Mouse (Mus musculus) gastrocnemius, adult 2 months (tissue): Measurements from ENCODE around the gene Mgst2. TPM values are rescaled to one million over a fixed set of nuclear protein-coding genes. Genes with fewer than 3 reads are reported as not detected.

Experiments
- DNase-seq: peaks from one replicate; pipeline ENCODE4 v3.0.0; 2022
- H3K27ac ChIP-seq: fragments of 200-600 bp; 2 replicates; pipeline ENCODE4 v1.8.1; 2022; ENCODE audit warnings: mild to moderate bottlenecking
- H3K4me3 ChIP-seq: fragments of 200-600 bp; 2 replicates; pipeline ENCODE4 v1.8.1; 2022; ENCODE audit warnings: mild to moderate bottlenecking, moderate library complexity
- CTCF ChIP-seq: fragments of 200-600 bp; IDR thresholded peaks from 2 replicates; pipeline ENCODE4 v1.8.1; 2022; ENCODE audit warnings: antibody characterized with exemption, mild to moderate bottlenecking, moderate library complexity
- intact Hi-C: fragments of 180-260 bp; cut with DNase I; formaldehyde crosslinking; loops from one replicate; pipeline ENCODE4 v1.15.1; 2025
- total RNA-seq, 2 experiments: library from RNA; stranded (reverse); gene quantifications; 2 replicates each; pipeline ENCODE4 v1.2.3; 2021

The Mgst2 gene
- total RNA-seq, 2 experiments from 2014 or later = 0.39 to 0.61 TPM

DNA sequence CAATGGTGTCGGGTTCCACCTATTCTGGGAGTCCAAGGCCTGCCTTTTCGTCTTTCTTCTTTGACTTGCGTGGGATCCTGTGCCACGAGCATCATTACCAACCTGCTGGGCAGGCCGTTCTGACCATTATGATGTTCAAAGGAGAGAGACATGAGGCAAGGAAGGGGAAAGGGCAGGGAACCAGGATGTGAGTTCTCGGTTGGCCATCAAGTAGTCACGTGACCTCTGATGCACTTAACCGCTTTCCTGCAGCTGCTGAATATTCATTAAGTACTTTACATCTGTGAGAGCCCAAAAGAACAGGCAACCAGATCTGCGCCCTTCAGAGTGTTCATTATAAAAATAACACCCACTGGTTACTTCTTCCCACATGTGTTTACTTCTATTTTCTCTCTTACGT, 33.0 kb downstream of the Mgst2 start:
- Histone ChIP-seq H3K4me3 (no peak overlapping the region), H3K27ac (no peak overlapping the region)
- intact Hi-C loops = no loop called here
- no peak for TF ChIP-seq CTCF
- DNase-seq = no peak

DNA sequence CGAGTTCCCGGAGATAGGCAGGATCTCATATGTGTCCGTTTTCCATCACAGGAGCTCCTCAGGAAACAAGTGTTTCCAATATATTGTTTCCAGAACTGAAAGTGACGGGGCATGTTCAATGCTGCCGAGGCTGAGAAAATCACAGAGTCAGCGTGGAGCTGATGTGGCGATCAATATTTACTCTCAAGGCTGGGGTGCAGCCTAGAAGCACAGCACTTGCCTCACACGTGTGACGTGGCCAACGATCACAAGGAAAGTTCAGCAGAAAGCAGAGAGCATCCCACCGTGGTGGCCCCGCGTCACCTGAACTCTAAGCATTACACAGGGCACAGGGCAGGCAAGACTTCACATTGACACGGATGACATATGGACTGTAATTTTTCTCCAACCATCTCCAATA, 34.4 kb downstream of the Mgst2 start:
- TF ChIP-seq CTCF = no peak
- intact Hi-C loops = no loop called here
- no peak for DNase-seq
- Histone ChIP-seq H3K27ac (no peak overlapping the region), H3K4me3 (0 out of 2 replicates have a peak overlapping the region, but pooled peaks have one; percentile 5)

DNA sequence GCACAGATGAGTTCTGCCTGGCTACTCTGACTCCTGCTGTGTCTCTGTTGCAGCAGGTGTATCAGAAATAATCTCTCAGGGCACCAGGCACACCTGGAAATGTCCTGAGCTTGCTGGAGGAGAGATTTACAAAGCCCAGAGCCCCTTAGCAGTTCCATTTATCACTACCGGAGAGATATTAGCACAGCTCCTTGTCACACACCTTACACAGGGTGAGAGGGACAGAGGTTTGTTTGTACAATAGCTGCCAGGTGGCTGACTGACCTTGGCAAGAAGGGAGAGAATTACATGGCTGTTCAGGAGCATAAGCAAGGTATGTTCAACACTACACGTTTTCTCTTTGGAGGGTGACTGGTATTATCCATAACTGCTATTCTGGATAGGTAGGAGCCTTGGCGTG, 35.6 kb downstream of the Mgst2 start:
- H3K27ac ChIP-seq = no peak overlapping the region
- DNase-seq = no peak
- TF ChIP-seq CTCF = no peak
- no peak overlapping the region for H3K4me3 ChIP-seq
- intact Hi-C loops = no loop called here

DNA sequence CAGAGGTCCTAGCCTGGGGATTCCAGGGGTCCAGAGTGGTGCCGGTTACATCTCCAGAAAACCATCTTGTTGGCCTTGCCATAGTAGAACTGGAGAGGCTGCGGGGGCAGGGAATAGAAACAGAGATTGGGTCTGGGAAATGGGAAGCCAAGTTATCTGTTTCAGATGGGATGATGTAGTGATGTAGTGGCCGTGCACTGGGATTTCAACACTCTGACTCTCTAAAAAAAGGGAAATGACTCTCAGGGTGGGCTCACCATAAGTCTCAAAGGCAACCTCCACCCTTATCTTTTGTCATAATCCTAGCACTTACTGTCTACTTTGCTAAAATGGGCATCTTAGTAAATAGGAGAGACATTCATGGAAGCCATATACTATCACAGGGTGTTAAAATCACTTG, 37.8 kb downstream of the Mgst2 start:
- intact Hi-C loops = no loop called here
- no peak overlapping the region for H3K4me3 ChIP-seq
- TF ChIP-seq CTCF = no peak

DNA sequence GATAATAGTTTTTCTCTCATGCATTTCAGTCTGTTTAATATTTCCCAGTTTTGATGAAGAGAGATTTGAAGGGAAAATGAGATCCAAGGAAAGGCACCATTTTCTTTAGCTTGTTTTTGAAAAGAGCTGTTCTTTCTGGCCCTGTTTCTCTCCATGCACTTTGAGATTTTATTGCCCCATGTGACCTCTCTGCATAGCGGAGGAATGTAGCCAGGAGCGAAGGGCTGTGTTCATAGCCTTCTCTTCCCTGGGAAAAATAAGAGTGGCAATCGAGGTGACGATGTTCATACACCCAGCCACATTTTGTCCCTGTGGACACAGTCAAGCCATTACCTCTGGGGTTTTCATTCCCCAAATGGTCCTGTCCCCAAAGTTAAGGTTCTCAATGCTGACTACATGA, 40.0 kb downstream of the Mgst2 start:
- DNase-seq = no peak
- peak overlapping the region; percentile 87 for H3K27ac ChIP-seq
- peak overlapping the region; percentile 67 for H3K4me3 ChIP-seq
- intact Hi-C loops = loop anchor here (2.0 to 10.0 kb wide), 5 partner anchors 142 to 543 kb away; no protein-coding TSS in a partner anchor
- TF ChIP-seq CTCF = no peak

More for the DNA sequence above, 37.8 kb downstream of the Mgst2 start:
- no peak for DNase-seq
- no peak overlapping the region for H3K27ac ChIP-seq

GRCm38 (mm10) chr3:51700731-51701280, 40.6 kb downstream of the Mgst2 start:
- H3K4me3 ChIP-seq = peak overlapping the region; percentile 67
- no peak for TF ChIP-seq CTCF
- H3K27ac ChIP-seq = peak overlapping the region; percentile 87
- intact Hi-C loops = loop anchor here (1.0 to 10.0 kb wide), 6 partner anchors 141 to 542 kb away; partner anchors contain the start of gene Maml3
- DNase-seq = peak; percentile 32

DNA sequence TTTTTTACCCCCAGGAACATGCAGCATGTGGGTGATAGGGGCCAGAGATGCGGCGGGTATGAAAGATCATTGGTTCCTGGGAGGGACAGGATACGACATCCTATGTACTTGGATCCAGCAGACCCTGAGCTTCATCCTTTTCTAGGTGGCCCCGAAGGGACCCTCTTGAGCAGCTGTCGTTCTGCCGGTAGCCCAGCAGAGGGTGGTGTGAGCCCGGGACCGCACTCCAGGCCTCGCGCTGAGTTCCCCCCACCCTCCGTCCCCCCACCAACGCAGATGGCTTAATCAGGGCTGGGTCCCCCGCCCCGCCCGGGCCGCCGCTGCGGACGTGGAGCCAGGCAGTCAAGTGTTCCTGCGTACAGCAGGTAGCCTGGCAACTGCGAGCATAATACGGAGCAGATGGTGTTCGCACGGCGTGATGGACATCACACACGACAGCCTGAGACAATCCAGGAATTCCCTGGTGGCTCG, 41.2 kb downstream of the Mgst2 start:
- peak overlapping the region; percentile 87 for H3K27ac ChIP-seq
- peak overlapping the region; percentile 67 for H3K4me3 ChIP-seq
- intact Hi-C loops = loop anchor here (1.0 to 10.0 kb wide), 6 partner anchors 141 to 541 kb away; partner anchors contain the start of gene Maml3

GRCm38 (mm10) chr3:51701950-51702349, 41.8 kb downstream of the Mgst2 start:
- Histone ChIP-seq H3K4me3 (peak overlapping the region; percentile 67), H3K27ac (peak overlapping the region; percentile 87)
- peak; percentile 30 for DNase-seq
- TF ChIP-seq CTCF = no peak
- intact Hi-C loops = loop anchor here (1.0 to 10.0 kb wide), 6 partner anchors 140 to 541 kb away; partner anchors contain the start of gene Maml3

More for the DNA sequence above, 41.2 kb downstream of the Mgst2 start:
- DNase-seq = peak; percentile 87
- peak; percentile 98; the same call in 1 of the 2 replicates for TF ChIP-seq CTCF

GRCm38 (mm10) chr3:51702701-51703286, 42.6 kb downstream of the Mgst2 start:
- TF ChIP-seq CTCF = no peak
- Histone ChIP-seq H3K4me3 (no peak overlapping the region), H3K27ac (peak overlapping the region; percentile 38; the same call in 1 of the 2 replicates)
- no peak for DNase-seq
- intact Hi-C loops = loop anchor here (5.0 to 10.0 kb wide), 3 partner anchors 140 to 302 kb away; no protein-coding TSS in a partner anchor

DNA sequence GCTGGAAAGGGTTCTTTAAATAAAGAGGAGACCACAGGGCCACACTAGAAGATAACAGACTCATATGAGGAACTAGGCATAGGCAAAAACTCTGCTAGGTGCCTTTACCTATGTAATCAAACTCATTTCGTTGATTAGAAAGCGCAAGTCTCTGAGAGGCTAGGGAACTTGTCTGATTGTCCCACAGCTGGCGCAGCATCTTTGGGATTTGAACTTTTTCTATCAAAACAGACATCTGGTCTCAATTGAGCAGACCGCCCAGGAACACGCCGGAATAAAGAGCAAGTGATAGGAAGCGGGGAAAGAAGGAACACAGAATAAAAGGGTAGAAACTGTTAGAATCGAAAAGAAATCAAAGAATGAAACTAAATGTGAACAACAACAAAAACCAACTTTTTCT, 43.3 kb downstream of the Mgst2 start:
- no peak for TF ChIP-seq CTCF
- peak overlapping the region; percentile 38 for H3K27ac ChIP-seq
- no peak for DNase-seq
- intact Hi-C loops = loop anchor here (5.0 to 10.0 kb wide), 3 partner anchors 139 to 301 kb away; no protein-coding TSS in a partner anchor
- no peak overlapping the region for H3K4me3 ChIP-seq

GRCm38 (mm10) chr3:51705220-51705619, 45.1 kb downstream of the Mgst2 start:
- peak; percentile 52 for TF ChIP-seq CTCF
- intact Hi-C loops = loop anchor here (10.0 kb wide), 1 partner anchor 300 kb away; no protein-coding TSS in a partner anchor
- Histone ChIP-seq H3K4me3 (no peak overlapping the region), H3K27ac (no peak overlapping the region)
- DNase-seq = no peak

- intact Hi-C loops = loop anchor here (2.0 to 10.0 kb wide), 2 partner anchors 40 to 296 kb away; no protein-coding TSS in a partner anchor
- Histone ChIP-seq H3K4me3 (peak overlapping the region; percentile 81), H3K27ac (peak overlapping the region; percentile 95)
- DNase-seq = no peak
- no peak for TF ChIP-seq CTCF
Measured at GRCm38 (mm10) chr3:51708375-51708745, 48.2 kb downstream of the Mgst2 start.
